Mouse (Mus musculus): ENCODE measurements around the gene Arg2.

GRCm38 (mm10) chr12:79149653-79150052, 19.1 kb downstream of the Arg2 start:
- TF ChIP-seq CTCF (IDR thresholded peaks at IDR 0.05) (no peak), EP300 (IDR thresholded peaks at IDR 0.05) (no peak)

All from lung, postnatal 0 days (tissue).